Mouse (Mus musculus): Measurements from ENCODE around the gene Ficd. TPM values are rescaled to one million over a fixed set of nuclear protein-coding genes. Genes with fewer than 3 reads are reported as not detected.
"Not testable (repeated sequence)": the region's sequence is repeated elsewhere in the genome, so short reads cannot be mapped to it uniquely, and the experiment has no call there.

Gene Ficd
- total and polyA plus RNA-seq, 3 experiments = 1.5 to 5.8 (median 1.9) TPM

- H3K9me3 ChIP-seq (replicated peaks) = no peaks in the 10 kb centered on the region
- peak overlapping the region; percentile 81 for H3K4me3 ChIP-seq (ENCODE audit: low read depth, low read length)
- H3K27me3 ChIP-seq (ENCODE audit: insufficient read depth, low read length) = no peaks in the 10 kb centered on the region
- no peak for TF ChIP-seq TAL1 (conservative IDR thresholded peaks at IDR 0.05; ENCODE audit: low read depth, low read length)
- TF ChIP-seq CTCF (IDR thresholded peaks at IDR 0.05; ENCODE audit: low read depth, low read length) = peak; percentile 84
- ATAC-seq (ENCODE audit: extremely low read depth, insufficient number of reproducible peaks, low FRiP score, poor library complexity, severe bottlenecking) (peak; percentile 36; the same call in 1 of the 2 replicates), DNase-seq (ENCODE audit: low spot score) (peak; percentile 77)
- H3K4me1 ChIP-seq (ENCODE audit: insufficient read depth, low read depth, low read length) = peaks cover 55% of the 10 kb centered on the region
- peaks cover 61% of the 10 kb centered on the region for H3K36me3 ChIP-seq (replicated peaks)
Observed at GRCm38 (mm10) chr5:113773664-113774063, 38.1 kb downstream of the Ficd start.

- peaks cover 54% of the 10 kb centered on the region for H3K36me3 ChIP-seq (replicated peaks)
- no peak for TF ChIP-seq GATA2 (IDR thresholded peaks at IDR 0.05; ENCODE audit: borderline replicate concordance, low read depth, low read length)
- TF ChIP-seq TAL1 (conservative IDR thresholded peaks at IDR 0.05; ENCODE audit: low read depth, low read length) = no peak
- no peak for TF ChIP-seq CTCF (IDR thresholded peaks at IDR 0.05; ENCODE audit: low read depth, low read length)
- TF ChIP-seq POLR2AphosphoS5 (IDR thresholded peaks at IDR 0.05; ENCODE audit: insufficient replicate concordance, low read depth, low read length) = no peak
- no peak for TF ChIP-seq GATA1 (IDR thresholded peaks at IDR 0.05; ENCODE audit: borderline replicate concordance, low read length)
- no peaks in the 10 kb centered on the region for H3K27me3 ChIP-seq (ENCODE audit: insufficient read depth, low read length)
- ATAC-seq (ENCODE audit: extremely low read depth, insufficient number of reproducible peaks, low FRiP score, poor library complexity, severe bottlenecking) (no peak), DNase-seq (ENCODE audit: low spot score) (no peak)
- no peak overlapping the region for H3K4me3 ChIP-seq (ENCODE audit: low read depth, low read length)
- no peaks in the 10 kb centered on the region for H3K9me3 ChIP-seq (replicated peaks)
- H3K4me1 ChIP-seq (ENCODE audit: insufficient read depth, low read depth, low read length) = peaks cover 36% of the 10 kb centered on the region
Observed at GRCm38 (mm10) chr5:113775585-113775984, 40.0 kb downstream of the Ficd start.

- ATAC-seq (ENCODE audit: extremely low read depth, insufficient number of reproducible peaks, low FRiP score, poor library complexity, severe bottlenecking) (no peak), DNase-seq (ENCODE audit: low spot score) (no peak)
- Histone ChIP-seq H3K36me3 (replicated peaks) (peaks cover 54% of the 10 kb centered on the region), H3K27me3 (ENCODE audit: insufficient read depth, low read length) (peaks cover 4% of the 10 kb centered on the region; the same call in 1 of the 2 replicates), H3K9me3 (replicated peaks) (no peaks in the 10 kb centered on the region), H3K4me3 (ENCODE audit: low read depth, low read length) (no peak overlapping the region), H3K4me1 (ENCODE audit: insufficient read depth, low read depth, low read length) (peaks cover 36% of the 10 kb centered on the region)
- no peak for TF ChIP-seq POLR2AphosphoS5 (IDR thresholded peaks at IDR 0.05; ENCODE audit: insufficient replicate concordance, low read depth, low read length)
- TF ChIP-seq GATA2 (IDR thresholded peaks at IDR 0.05; ENCODE audit: borderline replicate concordance, low read depth, low read length) = no peak
- TF ChIP-seq GATA1 (IDR thresholded peaks at IDR 0.05; ENCODE audit: borderline replicate concordance, low read length) = no peak
- no peak for TF ChIP-seq TAL1 (conservative IDR thresholded peaks at IDR 0.05; ENCODE audit: low read depth, low read length)
- no peak for TF ChIP-seq CTCF (IDR thresholded peaks at IDR 0.05; ENCODE audit: low read depth, low read length)
Observed at GRCm38 (mm10) chr5:113776128-113776895, 40.7 kb downstream of the Ficd start.

GRCm38 (mm10) chr5:113776896-113777226, 41.3 kb downstream of the Ficd start:
- Histone ChIP-seq H3K9me3 (replicated peaks) (no peaks in the 10 kb centered on the region), H3K36me3 (replicated peaks) (peaks cover 54% of the 10 kb centered on the region), H3K4me1 (ENCODE audit: insufficient read depth, low read depth, low read length) (peaks cover 33% of the 10 kb centered on the region), H3K27me3 (ENCODE audit: insufficient read depth, low read length) (peaks cover 4% of the 10 kb centered on the region; the same call in 1 of the 2 replicates), H3K4me3 (ENCODE audit: low read depth, low read length) (no peak overlapping the region)
- DNase-seq (ENCODE audit: low spot score) (peak; percentile 16), ATAC-seq (ENCODE audit: extremely low read depth, insufficient number of reproducible peaks, low FRiP score, poor library complexity, severe bottlenecking) (0 out of 2 replicates have a peak, but pooled peaks have one; percentile 31)
- no peak for TF ChIP-seq GATA1 (IDR thresholded peaks at IDR 0.05; ENCODE audit: borderline replicate concordance, low read length)

GRCm38 (mm10) chr5:113777728-113778127, 42.1 kb downstream of the Ficd start:
- DNase-seq (ENCODE audit: low spot score); ATAC-seq (ENCODE audit: extremely low read depth, insufficient number of reproducible peaks, low FRiP score, poor library complexity, severe bottlenecking); H3K27me3 ChIP-seq (ENCODE audit: insufficient read depth, low read length); H3K9me3 ChIP-seq (replicated peaks); H3K4me3 ChIP-seq (ENCODE audit: low read depth, low read length): not testable (repeated sequence)
- Histone ChIP-seq H3K4me1 (ENCODE audit: insufficient read depth, low read depth, low read length) (peaks cover 30% of the 10 kb centered on the region), H3K36me3 (replicated peaks) (peaks cover 54% of the 10 kb centered on the region)

GRCm38 (mm10) chr5:113779569-113779968, 44.0 kb downstream of the Ficd start:
- H3K9me3 ChIP-seq (replicated peaks) = no peaks in the 10 kb centered on the region
- DNase-seq (ENCODE audit: low spot score) (no peak), ATAC-seq (ENCODE audit: extremely low read depth, insufficient number of reproducible peaks, low FRiP score, poor library complexity, severe bottlenecking) (no peak)
- TF ChIP-seq POLR2AphosphoS5 (IDR thresholded peaks at IDR 0.05; ENCODE audit: insufficient replicate concordance, low read depth, low read length) = no peak
- TF ChIP-seq TAL1 (conservative IDR thresholded peaks at IDR 0.05; ENCODE audit: low read depth, low read length) = no peak
- no peak for TF ChIP-seq GATA1 (IDR thresholded peaks at IDR 0.05; ENCODE audit: borderline replicate concordance, low read length)
- TF ChIP-seq GATA2 (IDR thresholded peaks at IDR 0.05; ENCODE audit: borderline replicate concordance, low read depth, low read length) = no peak
- TF ChIP-seq CTCF (IDR thresholded peaks at IDR 0.05; ENCODE audit: low read depth, low read length) = no peak
- no peak overlapping the region for H3K4me3 ChIP-seq (ENCODE audit: low read depth, low read length)
- peaks cover 11% of the 10 kb centered on the region; the same call in 1 of the 2 replicates for H3K27me3 ChIP-seq (ENCODE audit: insufficient read depth, low read length)
- H3K4me1 ChIP-seq (ENCODE audit: insufficient read depth, low read depth, low read length) = peaks cover 18% of the 10 kb centered on the region
- peaks cover 47% of the 10 kb centered on the region for H3K36me3 ChIP-seq (replicated peaks)

All from G1E (cell line).